Mouse (Mus musculus) liver, embryonic 15.5 days (tissue): Measurements from ENCODE around the gene Acss2. TPM values are rescaled to one million over a fixed set of nuclear protein-coding genes. Genes with fewer than 3 reads are reported as not detected.

Experiments used
- ATAC-seq: fragments of 200-750 bp; cut with Nextera tagmentation; 2 replicates; pipeline ENCODE4 v1.8.0; 2017; ENCODE audit warnings: moderate number of reproducible peaks, mild to moderate bottlenecking, moderate library complexity; ENCODE audit not compliant: insufficient read depth
- H3K27ac ChIP-seq: fragments of 300-500 bp; sonication (generic); replicated peaks from 2 replicates; pipeline ENCODE4 v1.5.1; 2015; ENCODE audit warnings: mild to moderate bottlenecking, inconsistent platforms
- H3K27me3 ChIP-seq: fragments of 300-500 bp; sonication (generic); 2 replicates; pipeline ENCODE4 v1.6.1; 2015; ENCODE audit warnings: mild to moderate bottlenecking, inconsistent platforms
- H3K36me3 ChIP-seq: fragments of 300-500 bp; sonication (generic); replicated peaks from 2 replicates; pipeline ENCODE4 v1.6.1; 2015; ENCODE audit warnings: moderate library complexity, mild to moderate bottlenecking, inconsistent platforms
- H3K4me1 ChIP-seq: fragments of 300-500 bp; sonication (generic); replicated peaks from 2 replicates; pipeline ENCODE4 v1.6.1; 2015; ENCODE audit warnings: inconsistent platforms
- H3K4me2 ChIP-seq: fragments of 300-500 bp; sonication (generic); 2 replicates; pipeline ENCODE4 v1.6.1; 2015; ENCODE audit warnings: moderate library complexity, mild to moderate bottlenecking, inconsistent platforms
- H3K4me3 ChIP-seq: fragments of 300-500 bp; sonication (generic); replicated peaks from 2 replicates; pipeline ENCODE4 v1.5.1; 2015; ENCODE audit warnings: mild to moderate bottlenecking, inconsistent platforms
- H3K9ac ChIP-seq: fragments of 300-500 bp; sonication (generic); 2 replicates; pipeline ENCODE4 v1.6.1; 2015; ENCODE audit warnings: moderate library complexity, mild to moderate bottlenecking, inconsistent platforms
- H3K9me3 ChIP-seq: fragments of 300-500 bp; sonication (generic); replicated peaks from 2 replicates; pipeline ENCODE4 v1.6.1; 2016; ENCODE audit warnings: inconsistent platforms
- WGBS: fragments of 180-500 bp; shearing (Covaris S2); methylation state at CpG from one replicate; pipeline ENCODE4 v1.1.7; 2015; ENCODE audit warnings: mixed read lengths; ENCODE audit not compliant: insufficient replicate concordance; 5-methylcytosine and 5-hydroxymethylcytosine counted together
- microRNA counts: library from miRNA; unstranded; fragments of <30 nt; microRNA quantifications from one replicate; lab custom pipeline; 2016
- microRNA-seq: library from miRNA; unstranded; fragments of <30 nt; microRNA quantifications from one replicate; pipeline ENCODE4, GENCODE M21; 2016
- polyA plus RNA-seq: library from polyadenylated mRNA; unstranded; fragments of >200 nt; fragmentation: Nextera tagmentation; extraction: Ambion mirVana; gene quantifications from 2 replicates; pipeline ENCODE4 v1.2.1, GENCODE M21; 2015

Acss2 gene
- polyA plus RNA-seq, 1 experiment from 2014 or later: 24.4 TPM

DNA sequence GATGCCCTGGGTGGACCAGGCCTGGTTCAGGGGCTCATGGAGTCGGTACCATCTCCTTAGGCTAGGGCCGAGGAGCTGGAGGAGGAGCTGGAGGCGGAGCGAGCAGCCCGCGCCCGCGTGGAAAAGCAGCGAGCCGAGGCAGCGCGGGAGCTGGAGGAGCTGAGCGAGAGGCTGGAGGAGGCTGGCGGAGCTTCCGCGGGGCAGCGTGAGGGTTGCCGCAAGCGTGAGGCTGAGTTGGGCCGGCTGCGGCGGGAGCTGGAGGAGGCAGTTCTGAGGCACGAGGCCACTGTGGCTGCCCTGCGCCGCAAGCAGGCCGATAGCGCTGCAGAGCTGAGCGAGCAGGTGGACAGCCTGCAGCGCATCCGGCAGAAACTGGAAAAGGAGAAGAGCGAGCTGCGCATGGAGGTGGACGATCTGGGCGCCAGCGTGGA is 111.5 kb downstream of the Acss2 start:
- no peak for ATAC-seq
- H3K4me3 ChIP-seq: peak overlapping the region; percentile 35
- no peak overlapping the region for H3K9ac ChIP-seq
- peaks cover 17% of the 10 kb centered on the region for H3K36me3 ChIP-seq
- H3K4me1 ChIP-seq: peaks cover 18% of the 10 kb centered on the region
- WGBS: 2% methylated on average over 35 of the region's 35 CpGs
- no peaks in the 10 kb centered on the region for H3K9me3 ChIP-seq
- H3K27ac ChIP-seq: no peak overlapping the region
- peaks cover 79% of the 10 kb centered on the region for H3K27me3 ChIP-seq
- peak overlapping the region; percentile 66 for H3K4me2 ChIP-seq

DNA sequence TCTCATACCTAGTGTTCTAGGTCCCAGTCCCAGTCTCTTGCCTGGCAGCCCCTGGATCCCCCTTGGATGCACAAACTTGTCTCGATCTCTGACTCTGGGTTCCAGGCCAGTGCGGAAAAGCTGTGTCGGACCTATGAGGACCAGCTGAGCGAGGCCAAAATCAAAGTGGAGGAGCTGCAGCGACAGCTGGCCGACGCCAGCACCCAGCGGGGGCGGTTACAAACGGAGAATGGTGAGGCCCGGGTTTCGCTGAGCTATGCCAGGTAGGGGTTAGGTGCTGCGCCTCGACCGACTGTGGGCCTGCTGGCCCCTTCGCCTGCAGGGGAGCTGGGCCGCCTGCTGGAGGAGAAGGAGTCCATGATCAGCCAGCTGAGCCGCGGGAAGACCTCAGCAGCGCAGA is 112.4 kb downstream of the Acss2 start:
- no peak overlapping the region for H3K9ac ChIP-seq
- H3K9me3 ChIP-seq: no peaks in the 10 kb centered on the region
- peaks cover 26% of the 10 kb centered on the region for H3K36me3 ChIP-seq
- ATAC-seq: no peak
- peaks cover 11% of the 10 kb centered on the region for H3K4me1 ChIP-seq
- WGBS: 28% methylated on average over 20 of the region's 20 CpGs
- H3K4me3 ChIP-seq: no peak overlapping the region
- no peak overlapping the region for H3K27ac ChIP-seq
- H3K4me2 ChIP-seq: no peak overlapping the region
- H3K27me3 ChIP-seq: peaks cover 78% of the 10 kb centered on the region

DNA sequence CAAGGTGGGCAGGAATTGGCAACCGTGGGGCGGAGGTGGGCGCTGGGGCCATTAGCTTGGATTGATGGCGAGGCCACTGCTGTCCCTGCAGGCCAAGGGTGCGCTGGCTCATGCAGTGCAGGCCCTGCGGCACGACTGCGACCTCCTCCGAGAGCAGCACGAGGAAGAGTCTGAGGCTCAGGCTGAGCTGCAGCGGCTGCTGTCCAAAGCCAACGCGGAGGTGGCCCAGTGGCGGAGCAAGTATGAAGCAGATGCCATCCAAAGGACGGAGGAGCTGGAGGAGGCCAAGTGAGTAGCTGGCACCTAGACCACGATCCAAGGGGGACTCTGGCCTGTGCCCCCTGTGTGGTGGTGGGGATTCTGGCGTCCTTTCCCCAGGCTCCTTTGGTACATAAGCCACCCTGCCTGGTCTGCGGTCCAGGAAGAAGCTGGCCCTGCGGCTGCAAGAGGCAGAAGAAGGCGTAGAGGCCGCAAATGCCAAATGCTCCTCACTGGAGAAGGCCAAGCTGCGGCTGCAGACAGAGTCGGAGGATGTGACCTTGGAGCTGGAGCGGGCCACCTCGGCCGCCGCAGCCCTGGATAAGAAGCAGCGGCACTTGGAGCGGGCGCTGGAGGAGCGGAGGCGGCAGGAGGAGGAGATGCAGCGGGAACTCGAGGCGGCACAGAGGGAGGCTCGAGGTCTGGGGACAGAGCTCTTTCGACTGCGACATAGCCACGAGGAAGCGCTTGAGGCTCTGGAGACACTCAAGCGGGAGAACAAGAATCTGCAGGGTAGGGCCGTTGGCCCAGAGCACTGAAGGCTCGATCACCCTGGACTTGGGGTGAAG is 113.1 kb downstream of the Acss2 start:
- Histone ChIP-seq H3K4me1 (peaks cover 11% of the 10 kb centered on the region), H3K27ac (no peak overlapping the region), H3K36me3 (peaks cover 32% of the 10 kb centered on the region), H3K9me3 (no peaks in the 10 kb centered on the region), H3K27me3 (peaks cover 72% of the 10 kb centered on the region), H3K4me3 (no peak overlapping the region), H3K4me2 (no peak overlapping the region), H3K9ac (no peak overlapping the region)
- 28% methylated on average over 43 of the region's 43 CpGs for WGBS
- ATAC-seq: no peak

DNA sequence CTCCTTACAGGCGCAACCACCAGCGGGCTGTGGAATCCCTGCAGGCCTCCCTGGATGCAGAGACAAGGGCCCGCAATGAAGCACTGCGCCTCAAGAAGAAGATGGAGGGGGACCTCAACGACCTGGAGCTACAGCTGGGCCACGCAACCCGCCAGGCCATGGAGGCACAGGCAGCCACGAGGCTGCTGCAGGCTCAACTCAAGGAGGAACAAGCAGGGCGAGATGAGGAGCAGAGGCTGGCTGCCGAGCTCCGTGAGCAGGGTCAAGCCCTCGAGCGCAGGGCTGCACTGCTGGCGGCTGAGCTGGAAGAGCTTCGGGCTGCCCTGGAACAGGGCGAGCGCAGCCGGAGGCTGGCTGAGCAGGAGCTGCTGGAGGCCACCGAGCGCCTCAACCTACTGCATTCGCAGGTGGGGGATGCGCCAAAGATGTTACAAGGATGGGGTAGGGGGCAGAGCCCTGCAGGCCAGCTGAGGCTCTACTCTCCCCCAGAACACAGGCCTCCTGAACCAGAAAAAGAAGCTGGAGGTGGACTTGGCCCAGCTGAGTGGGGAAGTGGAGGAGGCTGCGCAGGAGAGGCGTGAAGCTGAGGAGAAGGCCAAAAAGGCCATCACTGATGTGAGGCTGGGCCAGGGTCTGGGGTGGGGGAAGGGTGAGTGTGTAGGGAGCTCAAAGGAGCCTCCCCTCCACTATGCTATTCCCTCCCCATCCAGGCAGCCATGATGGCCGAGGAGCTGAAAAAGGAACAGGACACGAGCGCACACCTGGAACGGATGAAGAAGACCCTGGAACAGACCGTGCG is 114.6 kb downstream of the Acss2 start:
- H3K4me2 ChIP-seq: no peak overlapping the region
- peaks cover 11% of the 10 kb centered on the region for H3K4me1 ChIP-seq
- H3K27ac ChIP-seq: no peak overlapping the region
- peaks cover 56% of the 10 kb centered on the region for H3K27me3 ChIP-seq
- no peak for ATAC-seq
- H3K4me3 ChIP-seq: no peak overlapping the region
- 80% methylated on average over 30 of the region's 30 CpGs for WGBS
- no peaks in the 10 kb centered on the region for H3K9me3 ChIP-seq
- H3K9ac ChIP-seq: no peak overlapping the region
- H3K36me3 ChIP-seq: peaks cover 47% of the 10 kb centered on the region

DNA sequence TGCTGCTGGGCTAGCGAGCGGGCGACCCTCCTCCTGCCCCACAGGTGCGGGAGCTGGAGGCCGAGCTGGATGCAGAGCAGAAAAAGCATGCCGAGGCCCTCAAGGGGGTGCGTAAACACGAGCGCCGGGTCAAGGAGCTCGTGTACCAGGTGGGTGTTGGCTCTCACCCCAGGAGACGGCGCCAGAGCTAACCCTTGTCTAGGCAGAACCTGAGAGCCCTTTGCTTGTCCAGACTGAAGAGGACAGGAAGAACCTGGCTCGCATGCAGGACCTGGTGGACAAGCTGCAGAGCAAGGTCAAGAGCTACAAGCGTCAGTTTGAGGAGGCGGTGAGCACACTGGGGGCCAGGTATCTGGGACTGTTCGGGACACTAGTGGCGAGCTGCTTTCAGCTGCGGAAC is 115.4 kb downstream of the Acss2 start:
- peaks cover 48% of the 10 kb centered on the region for H3K27me3 ChIP-seq
- ATAC-seq: no peak
- H3K9ac ChIP-seq: no peak overlapping the region
- 79% methylated on average over 19 of the region's 19 CpGs for WGBS
- no peak overlapping the region for H3K4me2 ChIP-seq
- no peaks in the 10 kb centered on the region for H3K9me3 ChIP-seq
- H3K4me3 ChIP-seq: no peak overlapping the region
- peaks cover 55% of the 10 kb centered on the region for H3K36me3 ChIP-seq
- H3K4me1 ChIP-seq: peaks cover 11% of the 10 kb centered on the region
- no peak overlapping the region for H3K27ac ChIP-seq

DNA sequence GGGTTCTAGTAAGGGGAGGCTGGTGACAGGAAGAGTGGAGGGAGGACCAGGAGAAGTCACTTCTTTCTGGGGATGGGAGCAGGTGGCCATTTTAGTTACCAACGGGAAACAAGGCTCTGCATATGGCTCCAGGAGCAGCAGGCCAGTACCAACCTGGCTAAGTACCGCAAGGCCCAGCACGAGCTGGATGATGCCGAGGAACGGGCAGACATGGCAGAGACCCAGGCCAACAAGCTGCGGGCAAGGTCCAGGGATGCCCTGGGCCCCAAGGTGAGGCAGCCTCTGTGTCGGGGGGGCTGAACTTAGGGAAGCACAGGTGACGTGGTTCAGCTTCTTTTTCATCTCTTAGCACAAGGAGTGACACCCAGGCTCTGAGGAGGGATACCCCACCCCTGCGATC is 116.0 kb downstream of the Acss2 start:
- 80% methylated on average over 9 of the region's 9 CpGs for WGBS
- Histone ChIP-seq H3K9ac (no peak overlapping the region), H3K9me3 (no peaks in the 10 kb centered on the region), H3K4me3 (no peak overlapping the region), H3K27ac (no peak overlapping the region), H3K36me3 (peaks cover 58% of the 10 kb centered on the region), H3K4me2 (no peak overlapping the region), H3K4me1 (peaks cover 11% of the 10 kb centered on the region), H3K27me3 (peaks cover 42% of the 10 kb centered on the region)
- no peak for ATAC-seq

DNA sequence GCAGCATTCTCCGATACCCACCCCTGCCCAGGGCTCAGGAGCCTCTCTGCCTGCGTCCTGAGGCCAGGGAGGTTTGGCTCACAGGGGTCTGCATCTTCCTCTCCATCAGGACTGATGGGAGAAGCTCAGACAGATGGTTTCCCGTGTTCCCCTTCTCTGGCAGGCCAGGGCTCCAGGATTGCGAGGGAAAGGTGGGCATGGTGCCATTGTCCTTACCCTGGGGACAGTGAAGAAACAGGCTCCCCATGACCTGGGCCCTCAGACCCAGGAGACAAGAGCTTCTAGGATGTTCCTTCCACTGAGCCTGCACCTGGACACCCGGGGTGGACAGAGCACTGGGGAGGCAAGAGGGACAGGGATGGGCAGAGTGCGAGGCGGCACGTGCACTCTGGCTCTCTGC is 116.8 kb downstream of the Acss2 start:
- Histone ChIP-seq H3K9me3 (no peaks in the 10 kb centered on the region), H3K4me2 (no peak overlapping the region), H3K36me3 (peaks cover 65% of the 10 kb centered on the region), H3K4me1 (peaks cover 4% of the 10 kb centered on the region; the same call in 1 of the 2 replicates), H3K27ac (no peak overlapping the region), H3K27me3 (peaks cover 34% of the 10 kb centered on the region), H3K9ac (no peak overlapping the region), H3K4me3 (no peak overlapping the region)
- no peak for ATAC-seq
- WGBS: 86% methylated on average over 8 of the region's 8 CpGs

MicroRNAs within 50 kb of the gene (microRNA counts, 519-probe panel; counts per million panel counts)
- 2,795 counts per million, percentile 54 among the panel's probes with 10 or more counts for microRNA mmu-miR-499 (lab: Ali Mortazavi, UCI)

Small RNA genes lying within 50 kb of the gene (microRNA-seq; reads per million reads assigned to microRNA genes)
- 269 reads per million, percentile 63 among the genes with 10 or more reads in this experiment for gene Mir499

Other genes starting within 250 kb of the Acss2 start
- gene Map1lc3a, start 241.7 kb upstream of the Acss2 start, polyA plus RNA-seq: 22.2 and 27.7 TPM in 2 replicates
- gene Pigu, start 160.5 kb upstream of the Acss2 start, polyA plus RNA-seq: 19.9 and 21.0 TPM in 2 replicates
- 4.1 and 4.6 TPM in 2 replicates for gene Trp53inp2, start 136.9 kb upstream of the Acss2 start, polyA plus RNA-seq
- gene Ncoa6, start 44.1 kb upstream of the Acss2 start, polyA plus RNA-seq: 4.7 and 5.0 TPM in 2 replicates
- 0.29 and 0.36 TPM in 2 replicates for gene Ggt7, start 289 bp downstream of the Acss2 start, polyA plus RNA-seq
- gene Gss, start 74.9 kb downstream of the Acss2 start, polyA plus RNA-seq: 73.4 and 88.1 TPM in 2 replicates
- gene Myh7b, start 93.3 kb downstream of the Acss2 start, polyA plus RNA-seq: 1.6 and 1.7 TPM in 2 replicates
- 51.4 and 56.9 TPM in 2 replicates for gene Trpc4ap, start 174.4 kb downstream of the Acss2 start, polyA plus RNA-seq
- gene Edem2, start 211.5 kb downstream of the Acss2 start, polyA plus RNA-seq: 27.6 and 31.9 TPM in 2 replicates
- gene Gm17581, start 217.9 kb downstream of the Acss2 start, polyA plus RNA-seq: not detected in 2 replicates
- gene Procr, start 233.2 kb downstream of the Acss2 start, polyA plus RNA-seq: 1.2 and 1.5 TPM in 2 replicates